Mouse (Mus musculus): ENCODE data around the gene Mink1. TPM values are rescaled to one million over a fixed set of nuclear protein-coding genes. Genes with fewer than 3 reads are reported as not detected.
A peak's percentile ranks its signal among the peaks of the same experiment; 100 is the strongest.

The Mink1 gene
- polyA plus RNA-seq, 1 experiment, result 151 TPM

GRCm38 (mm10) chr11:70639976-70640375, 77.3 kb downstream of the Mink1 start:
- no peak for TF ChIP-seq CTCF (IDR thresholded peaks at IDR 0.05; ENCODE audit: borderline replicate concordance, control insufficient read depth, extremely low read depth, insufficient read depth, low read length, poor library complexity)
- TF ChIP-seq POLR2A (IDR thresholded peaks at IDR 0.05; ENCODE audit: control insufficient read depth, extremely low read depth, insufficient read depth, low read length, poor library complexity), result no peak
- Histone ChIP-seq H3K4me3 (ENCODE audit: control insufficient read depth, insufficient read depth, low read length) (no peak overlapping the region), H3K27me3 (ENCODE audit: control insufficient read depth, insufficient read depth, low read length) (no peaks in the 10 kb centered on the region), H3K4me1 (replicated peaks; ENCODE audit: control insufficient read depth, insufficient read depth, low read length) (no peaks in the 10 kb centered on the region), H3K36me3 (ENCODE audit: control insufficient read depth, insufficient read depth, low read length) (no peaks in the 10 kb centered on the region), H3K27ac (ENCODE audit: control insufficient read depth, insufficient read depth, low read length) (no peak overlapping the region)
- DNase-seq, result no peak
- WGBS, result 95% methylated on average over 8 of the region's 8 CpGs

- peaks cover 12% of the 10 kb centered on the region for H3K4me1 ChIP-seq (replicated peaks; ENCODE audit: control insufficient read depth, insufficient read depth, low read length)
- no peak overlapping the region for H3K4me3 ChIP-seq (ENCODE audit: control insufficient read depth, insufficient read depth, low read length)
- no peaks in the 10 kb centered on the region for H3K27me3 ChIP-seq (ENCODE audit: control insufficient read depth, insufficient read depth, low read length)
- no peak for DNase-seq
- no peak for TF ChIP-seq POLR2A (IDR thresholded peaks at IDR 0.05; ENCODE audit: control insufficient read depth, extremely low read depth, insufficient read depth, low read length, poor library complexity)
- TF ChIP-seq CTCF (IDR thresholded peaks at IDR 0.05; ENCODE audit: borderline replicate concordance, control insufficient read depth, extremely low read depth, insufficient read depth, low read length, poor library complexity), result no peak
- H3K27ac ChIP-seq (ENCODE audit: control insufficient read depth, insufficient read depth, low read length), result no peak overlapping the region
- WGBS, result 89% methylated on average over 7 of the region's 7 CpGs
- H3K36me3 ChIP-seq (ENCODE audit: control insufficient read depth, insufficient read depth, low read length), result no peaks in the 10 kb centered on the region
Measured at GRCm38 (mm10) chr11:70641241-70641640, 78.6 kb downstream of the Mink1 start.

GRCm38 (mm10) chr11:70643051-70643450, 80.4 kb downstream of the Mink1 start:
- no peak for DNase-seq
- Histone ChIP-seq H3K4me1 (replicated peaks; ENCODE audit: control insufficient read depth, insufficient read depth, low read length) (peaks cover 15% of the 10 kb centered on the region), H3K27me3 (ENCODE audit: control insufficient read depth, insufficient read depth, low read length) (no peaks in the 10 kb centered on the region), H3K4me3 (ENCODE audit: control insufficient read depth, insufficient read depth, low read length) (no peak overlapping the region), H3K36me3 (ENCODE audit: control insufficient read depth, insufficient read depth, low read length) (no peaks in the 10 kb centered on the region), H3K27ac (ENCODE audit: control insufficient read depth, insufficient read depth, low read length) (no peak overlapping the region)
- 99% methylated on average over 6 of the region's 6 CpGs for WGBS
- TF ChIP-seq CTCF (IDR thresholded peaks at IDR 0.05; ENCODE audit: borderline replicate concordance, control insufficient read depth, extremely low read depth, insufficient read depth, low read length, poor library complexity) (no peak), POLR2A (IDR thresholded peaks at IDR 0.05; ENCODE audit: control insufficient read depth, extremely low read depth, insufficient read depth, low read length, poor library complexity) (no peak)

- no peak overlapping the region for H3K27ac ChIP-seq (ENCODE audit: control insufficient read depth, insufficient read depth, low read length)
- 96% methylated on average over 8 of the region's 8 CpGs for WGBS
- H3K4me1 ChIP-seq (replicated peaks; ENCODE audit: control insufficient read depth, insufficient read depth, low read length), result peaks cover 22% of the 10 kb centered on the region
Measured at GRCm38 (mm10) chr11:70644564-70645103, 82.0 kb downstream of the Mink1 start.

GRCm38 (mm10) chr11:70645461-70646258, 83.0 kb downstream of the Mink1 start:
- peak overlapping the region; percentile 64 for H3K4me3 ChIP-seq (ENCODE audit: control insufficient read depth, insufficient read depth, low read length)
- TF ChIP-seq CTCF (IDR thresholded peaks at IDR 0.05; ENCODE audit: borderline replicate concordance, control insufficient read depth, extremely low read depth, insufficient read depth, low read length, poor library complexity) (no peak), POLR2A (IDR thresholded peaks at IDR 0.05; ENCODE audit: control insufficient read depth, extremely low read depth, insufficient read depth, low read length, poor library complexity) (no peak)
- peak; percentile 7 for DNase-seq
- no peak overlapping the region for H3K27ac ChIP-seq (ENCODE audit: control insufficient read depth, insufficient read depth, low read length)
- H3K36me3 ChIP-seq (ENCODE audit: control insufficient read depth, insufficient read depth, low read length), result peaks cover 19% of the 10 kb centered on the region
- peaks cover 30% of the 10 kb centered on the region for H3K4me1 ChIP-seq (replicated peaks; ENCODE audit: control insufficient read depth, insufficient read depth, low read length)
- WGBS, result 82% methylated on average over 12 of the region's 12 CpGs
- no peaks in the 10 kb centered on the region for H3K27me3 ChIP-seq (ENCODE audit: control insufficient read depth, insufficient read depth, low read length)

More at GRCm38 (mm10) chr11:70644564-70645103, 82.0 kb downstream of the Mink1 start:
- TF ChIP-seq POLR2A (IDR thresholded peaks at IDR 0.05; ENCODE audit: control insufficient read depth, extremely low read depth, insufficient read depth, low read length, poor library complexity) (no peak), CTCF (IDR thresholded peaks at IDR 0.05; ENCODE audit: borderline replicate concordance, control insufficient read depth, extremely low read depth, insufficient read depth, low read length, poor library complexity) (no peak)
- Histone ChIP-seq H3K36me3 (ENCODE audit: control insufficient read depth, insufficient read depth, low read length) (peaks cover 10% of the 10 kb centered on the region), H3K4me3 (ENCODE audit: control insufficient read depth, insufficient read depth, low read length) (no peak overlapping the region), H3K27me3 (ENCODE audit: control insufficient read depth, insufficient read depth, low read length) (no peaks in the 10 kb centered on the region)
- no peak for DNase-seq

GRCm38 (mm10) chr11:70646259-70646555, 83.5 kb downstream of the Mink1 start:
- DNase-seq, result peak; percentile 13

More at GRCm38 (mm10) chr11:70646259-70646555, 83.5 kb downstream of the Mink1 start:
- WGBS, result 21% methylated on average over 3 of the region's 3 CpGs
- TF ChIP-seq CTCF (IDR thresholded peaks at IDR 0.05; ENCODE audit: borderline replicate concordance, control insufficient read depth, extremely low read depth, insufficient read depth, low read length, poor library complexity) (no peak), POLR2A (IDR thresholded peaks at IDR 0.05; ENCODE audit: control insufficient read depth, extremely low read depth, insufficient read depth, low read length, poor library complexity) (no peak)
- Histone ChIP-seq H3K4me3 (ENCODE audit: control insufficient read depth, insufficient read depth, low read length) (peak overlapping the region; percentile 64), H3K27me3 (ENCODE audit: control insufficient read depth, insufficient read depth, low read length) (no peaks in the 10 kb centered on the region), H3K27ac (ENCODE audit: control insufficient read depth, insufficient read depth, low read length) (peak overlapping the region; percentile 44), H3K4me1 (replicated peaks; ENCODE audit: control insufficient read depth, insufficient read depth, low read length) (peaks cover 35% of the 10 kb centered on the region), H3K36me3 (ENCODE audit: control insufficient read depth, insufficient read depth, low read length) (peaks cover 25% of the 10 kb centered on the region)

Measured in thymus, adult 2 months (tissue).